Mouse (Mus musculus): Measurements from ENCODE around the gene Slc25a3.

Slc25a3 gene

GRCm38 (mm10) chr10:91141564-91141963 lies 17.7 kb upstream of the Slc25a3 start:
- peak; percentile 27 to 29 for DNase-seq

DNA sequence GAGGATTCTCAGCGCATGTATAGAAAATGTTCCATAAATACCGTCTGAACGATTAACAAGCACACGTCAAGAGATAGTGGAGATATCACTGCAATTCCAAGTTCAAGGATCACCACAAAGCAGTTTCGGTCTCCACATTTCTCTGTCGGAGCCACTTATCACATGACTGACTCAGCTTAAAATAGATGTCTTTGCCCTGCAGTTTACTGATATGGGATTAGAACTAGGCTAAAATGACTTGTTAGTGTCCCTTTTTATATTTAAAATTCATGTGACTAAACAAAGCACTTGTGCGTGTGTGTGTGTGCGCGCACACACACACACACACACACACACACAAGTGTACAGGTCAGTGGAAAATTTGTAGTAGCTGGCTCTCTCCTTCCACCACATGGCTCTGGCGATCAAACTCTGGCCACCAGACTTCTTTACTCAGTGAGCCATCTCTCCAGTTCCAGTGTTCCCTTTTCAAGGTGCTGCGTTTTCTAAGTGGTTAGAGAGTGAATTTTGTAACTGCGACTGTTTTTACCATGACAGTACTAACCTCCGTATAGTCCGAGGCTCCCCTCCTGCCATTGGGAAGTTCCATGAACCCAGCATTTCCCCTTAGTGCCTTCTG lies 15.4 kb upstream of the Slc25a3 start:
- DNase-seq = no peak

DNA sequence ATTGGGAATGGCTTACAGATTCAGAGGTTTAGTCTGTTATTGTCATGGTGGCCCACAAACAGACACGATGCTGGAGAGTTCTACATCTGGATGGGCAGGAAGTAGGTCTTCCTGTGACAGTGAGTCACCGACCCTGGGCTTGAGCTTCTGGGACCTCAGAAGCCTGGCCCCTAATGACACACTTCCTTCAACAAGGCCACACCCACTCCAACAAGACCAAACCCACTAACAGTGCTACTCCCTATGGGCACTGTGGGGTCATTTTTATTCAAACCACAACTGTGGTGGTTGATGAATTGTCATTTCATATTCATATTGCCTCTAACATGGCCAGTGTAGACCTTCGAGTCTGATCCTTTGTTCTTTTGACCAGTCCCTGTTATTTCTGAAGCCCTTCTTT lies 14.5 kb upstream of the Slc25a3 start:
- peak; percentile 49 to 59 for DNase-seq

GRCm38 (mm10) chr10:91137400-91137799 lies 13.5 kb upstream of the Slc25a3 start:
- peak; percentile 28 to 29 for DNase-seq

DNA sequence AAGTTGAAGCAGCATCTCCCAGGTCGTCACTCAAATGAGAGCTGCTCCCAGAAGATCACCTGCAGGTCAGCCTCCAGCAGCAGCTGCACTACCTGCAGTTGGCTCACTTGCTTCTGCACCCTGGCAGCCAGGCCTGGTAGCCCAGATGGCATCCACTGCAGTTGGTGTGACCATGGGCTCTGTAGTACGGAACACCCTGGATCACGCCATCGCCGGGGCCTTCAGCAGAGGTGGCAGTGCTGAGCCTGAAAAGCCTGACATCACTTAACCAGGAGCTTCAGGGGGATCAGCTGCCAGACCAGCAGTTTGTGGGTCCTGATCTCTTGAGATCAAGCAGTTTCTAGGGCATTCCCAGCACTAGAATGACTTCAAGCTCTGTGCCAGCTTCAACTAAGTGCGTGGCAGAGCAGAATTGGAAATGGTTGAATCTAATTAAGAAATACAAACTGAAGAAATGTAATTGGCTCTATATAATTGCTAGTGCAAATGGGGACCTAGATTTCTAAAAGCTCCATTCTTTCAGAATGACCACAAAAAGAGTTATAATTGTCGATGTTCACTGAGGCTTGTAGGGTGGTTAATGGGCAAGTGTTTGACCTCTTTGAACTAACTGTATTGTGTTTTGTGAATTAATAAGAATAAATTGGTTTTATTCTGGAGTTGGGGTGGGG lies 11.6 kb upstream of the Slc25a3 start:
- no peak for DNase-seq

GRCm38 (mm10) chr10:91131565-91131964 lies 7.7 kb upstream of the Slc25a3 start:
- no peak for DNase-seq

- DNase-seq = no peak
These were observed 6.9 kb upstream of the Slc25a3 start for GRCm38 (mm10) chr10:91130792-91131191.

GRCm38 (mm10) chr10:91128551-91129160 lies 4.8 kb upstream of the Slc25a3 start:
- no peak for DNase-seq

GRCm38 (mm10) chr10:91127395-91127794 lies 3.5 kb upstream of the Slc25a3 start:
- no peak for DNase-seq

DNA sequence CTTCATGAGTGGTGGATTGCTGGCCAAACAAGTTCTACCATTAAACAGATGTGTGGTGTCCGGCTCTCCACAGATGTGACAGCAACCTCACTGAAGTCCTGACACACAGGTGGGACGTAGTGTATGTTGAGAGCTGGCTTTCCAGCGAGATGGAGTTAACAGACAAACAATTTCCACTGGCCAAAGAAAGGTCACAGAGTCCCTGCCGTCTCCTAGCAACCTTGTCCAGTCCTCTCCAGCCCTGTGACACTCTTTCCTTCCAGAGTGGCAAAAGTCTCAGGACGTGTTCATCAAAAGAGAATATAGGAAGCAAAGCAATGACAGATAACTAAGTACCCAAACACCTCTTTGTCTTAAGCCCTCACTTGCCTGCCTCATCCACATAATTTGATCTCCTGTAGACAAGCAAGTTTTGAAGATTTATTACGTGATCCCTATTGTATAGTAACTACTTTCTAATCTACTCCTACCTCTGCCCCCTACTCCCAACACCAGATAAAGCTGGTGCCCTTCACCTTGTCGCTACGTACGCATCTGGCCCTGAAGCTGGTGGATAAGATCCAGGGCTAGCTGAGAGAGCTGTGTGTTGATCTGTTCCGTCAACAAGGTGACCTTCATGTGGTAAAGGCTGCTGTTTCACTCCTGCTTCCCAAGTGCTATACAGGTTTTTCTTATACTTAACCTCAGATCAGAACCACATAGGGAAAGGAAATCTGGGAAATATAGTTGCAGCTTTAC lies 2.9 kb upstream of the Slc25a3 start:
- DNase-seq = no peak

GRCm38 (mm10) chr10:91123281-91123827 lies 505 bp downstream of the Slc25a3 start:
- peak in 1 of 2 experiments; percentile 48 for DNase-seq

GRCm38 (mm10) chr10:91122646-91123045 lies 1.2 kb downstream of the Slc25a3 start:
- no peak for DNase-seq

DNA sequence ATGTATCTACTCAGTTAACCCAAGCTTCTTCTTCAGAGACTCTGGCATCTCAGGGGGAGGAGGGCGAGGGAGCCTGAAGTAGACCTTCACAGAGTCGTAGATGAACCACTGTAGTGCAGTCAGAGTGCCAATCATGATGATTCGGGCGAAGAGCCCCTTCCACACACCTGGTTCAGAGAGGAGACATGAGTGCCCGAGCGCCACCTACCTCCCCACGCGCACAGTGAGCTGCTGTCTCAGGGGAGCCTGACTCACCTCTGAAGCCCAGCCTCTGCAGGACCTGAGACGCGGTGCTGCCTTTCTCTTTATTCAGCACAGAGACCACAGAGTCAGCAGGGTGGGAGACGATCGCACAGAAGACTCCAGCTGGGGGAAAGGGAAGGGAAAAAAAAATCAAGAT lies 6.9 kb downstream of the Slc25a3 start:
- DNase-seq = peak in 1 of 2 experiments; percentile 13

GRCm38 (mm10) chr10:91109841-91110240 lies 14.0 kb downstream of the Slc25a3 start:
- DNase-seq = no peak

DNA sequence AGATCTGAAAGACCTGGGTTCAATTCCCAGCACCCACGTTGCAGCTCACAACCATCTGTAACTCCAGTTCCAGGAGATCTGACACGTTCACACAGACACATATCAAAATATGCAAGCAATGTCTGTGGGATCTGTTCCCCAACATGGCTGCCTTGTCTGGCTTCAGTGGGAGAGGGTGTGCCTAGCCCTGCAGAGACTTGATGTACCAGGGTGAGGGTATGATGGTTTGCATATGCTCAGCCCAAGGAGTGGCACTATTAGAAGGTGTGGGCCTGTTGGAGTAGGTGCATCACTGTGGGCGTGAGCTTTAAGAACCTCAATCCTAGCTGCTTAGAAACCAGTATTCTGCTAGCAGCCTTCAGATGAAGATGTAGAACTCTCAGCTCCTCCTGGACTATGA lies 17.9 kb downstream of the Slc25a3 start:
- DNase-seq = no peak

DNA sequence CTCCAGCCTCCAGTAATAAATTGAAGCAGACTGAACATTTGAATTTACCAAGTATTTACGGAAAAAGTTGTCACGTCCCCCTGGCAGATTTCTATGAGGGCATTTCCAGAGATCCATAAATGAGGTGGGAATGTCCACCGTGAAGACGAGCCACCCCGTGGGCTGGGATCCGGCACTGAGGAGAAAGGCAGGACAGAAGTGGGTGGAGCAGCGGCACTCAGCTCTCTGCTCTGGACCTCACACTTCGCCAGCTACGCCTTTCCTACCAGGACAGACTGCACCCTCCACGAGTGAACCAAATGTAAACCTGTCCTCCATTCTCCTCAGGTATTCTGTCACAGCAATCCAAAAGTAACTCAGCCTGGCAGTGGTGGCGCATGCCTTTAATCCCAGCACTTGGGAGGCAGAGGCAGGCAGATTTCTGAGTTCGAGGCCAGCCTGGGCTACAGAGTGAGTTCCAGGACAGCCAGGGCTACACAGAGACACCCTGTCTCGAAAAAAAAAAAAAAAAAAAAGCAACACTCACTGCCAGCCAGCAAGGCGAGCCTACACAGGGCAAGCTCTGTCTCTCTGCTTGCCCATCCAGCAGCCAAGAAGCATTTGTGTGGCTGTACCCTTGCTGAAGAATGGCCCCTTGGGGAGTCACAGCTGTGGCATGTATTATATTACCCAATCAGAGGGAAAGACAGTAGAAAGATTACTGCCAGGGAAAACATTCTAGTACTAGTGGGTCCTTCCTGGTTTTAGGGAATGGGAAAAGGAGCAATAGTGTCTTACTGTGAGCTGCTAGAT lies 20.9 kb downstream of the Slc25a3 start:
- DNase-seq = no peak

DNA sequence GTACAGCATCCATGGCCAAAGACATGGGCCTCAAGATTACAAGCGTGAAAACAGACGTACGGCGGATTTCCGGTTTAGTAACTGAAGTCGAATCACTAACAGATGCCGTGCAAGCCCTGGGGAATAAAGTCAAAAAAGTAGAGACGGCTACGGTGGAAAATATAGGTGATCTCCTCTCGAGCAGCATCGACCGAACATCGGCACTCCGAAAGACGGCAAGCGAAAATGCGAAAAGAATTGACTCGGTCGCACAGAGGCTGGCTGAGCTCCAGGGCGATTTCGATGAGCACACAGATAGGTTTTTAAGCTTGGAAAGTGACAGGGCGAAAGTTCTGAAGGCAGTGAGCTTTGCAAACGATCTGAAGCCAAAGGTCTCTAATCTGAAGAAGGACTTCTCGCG lies 21.9 kb downstream of the Slc25a3 start:
- DNase-seq = no peak

DNA sequence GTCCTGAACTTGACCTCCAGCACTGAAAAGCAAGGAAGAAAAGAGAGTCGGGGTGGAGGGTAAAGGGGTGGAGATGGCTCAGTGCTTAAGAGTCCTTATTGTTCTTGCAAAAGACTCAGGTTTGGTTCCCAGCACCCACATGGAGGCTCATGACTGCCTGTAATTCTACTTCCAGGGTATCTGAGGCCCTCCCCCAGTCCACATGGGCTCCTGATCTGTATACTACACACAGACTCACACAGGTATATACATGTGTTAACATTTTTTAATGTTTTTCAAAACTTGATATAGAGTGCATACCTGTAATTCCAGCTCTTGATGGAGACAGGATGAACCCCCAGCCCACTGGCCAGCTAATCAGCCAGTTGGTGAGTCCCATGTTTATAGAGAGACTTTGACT lies 23.8 kb downstream of the Slc25a3 start:
- no peak for DNase-seq

- no peak for DNase-seq
These were observed 25.8 kb downstream of the Slc25a3 start for GRCm38 (mm10) chr10:91098056-91098455.

GRCm38 (mm10) chr10:91094251-91095104 lies 29.4 kb downstream of the Slc25a3 start:
- no peak for DNase-seq

DNA sequence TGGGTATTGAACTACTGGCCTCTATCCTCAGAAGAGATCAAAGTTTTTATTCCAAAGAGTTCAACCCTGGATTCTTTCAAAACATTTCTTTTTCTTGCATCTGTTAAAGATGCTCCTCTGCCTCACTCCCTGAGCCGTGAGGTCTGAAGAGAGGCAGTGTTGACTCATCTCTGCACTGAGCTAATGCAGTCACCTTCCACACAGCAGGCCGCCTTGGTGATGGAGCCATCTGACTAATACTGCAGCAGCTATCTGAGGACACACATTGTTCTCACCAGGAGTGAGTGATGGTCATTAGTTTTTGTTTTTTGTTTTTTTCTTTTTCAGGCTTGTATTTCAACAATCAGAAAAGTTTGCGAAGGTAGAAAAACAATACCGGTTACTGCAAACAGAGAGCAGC lies 31.0 kb downstream of the Slc25a3 start:
- no peak for DNase-seq

All from B cell, adult 2 months (primary cell).